ENCODE assay signal across 10 mouse cellular contexts in genomic region chr14:28508288-28509258, GRCm38 (mm10). TPM values are rescaled to one million over a fixed set of nuclear protein-coding genes. Genes with fewer than 3 reads are reported as not detected.
DNase-seq lines count a peak whose midpoint lies in the region; ATAC-seq and TF ChIP-seq lines count a peak whose summit lies in the region.
"Had no signal": no experiment of that assay in that cellular context is flagged by ENCODE, and none has a peak within 500 bp of the region (broad histone marks: within the 10 kb centered on the region; RNA-seq: fewer than 3 reads in every experiment).

No protein-coding gene starts in this region.

- H3K27ac ChIP-seq in kidney, adult 2 months (ENCODE audit: insufficient read depth, low read depth, low read length): no peak overlapping the region
- H3K27ac ChIP-seq in embryonic facial prominence, embryonic 11.5 days (replicated peaks; ENCODE audit: low read depth, low read length): peak overlapping the region; percentile 90
- H3K27ac ChIP-seq in hindbrain, embryonic 16.5 days (ENCODE audit: low read depth, low read length): no peak overlapping the region; the same call in 1 of the 2 replicates
- H3K27ac ChIP-seq in neural tube, embryonic 13.5 days (replicated peaks): no peak overlapping the region

- peak overlapping the region; percentile 82 for H3K4me2 ChIP-seq in embryonic facial prominence, embryonic 11.5 days (ENCODE audit: low read depth, low read length)
- H3K4me2 ChIP-seq in hindbrain, embryonic 16.5 days (ENCODE audit: low read length): peak overlapping the region; percentile 69
- H3K4me2 ChIP-seq in neural tube, embryonic 13.5 days: peak overlapping the region; percentile 92

- 0 out of 2 replicates have a peak, but pooled peaks cover 1% of the 10 kb centered on the region for H3K27me3 ChIP-seq in kidney, adult 2 months (replicated peaks; ENCODE audit: control insufficient read depth, insufficient read depth, low read length)
- H3K27me3 ChIP-seq in embryonic facial prominence, embryonic 11.5 days (ENCODE audit: control insufficient read depth, insufficient read depth, low read length): no peaks in the 10 kb centered on the region
- H3K27me3 ChIP-seq in hindbrain, embryonic 16.5 days (replicated peaks; ENCODE audit: control insufficient read depth, insufficient read depth, low read length): no peaks in the 10 kb centered on the region; the same call in 1 of the 2 replicates
- peaks cover 67% of the 10 kb centered on the region for H3K27me3 ChIP-seq in neural tube, embryonic 13.5 days

- no peak for TF ChIP-seq POLR2A in kidney, adult 2 months (IDR thresholded peaks at IDR 0.05; ENCODE audit: low read depth, low read length)

- WGBS in kidney, adult 2 months: 61% methylated on average over 27 of the region's 27 CpGs
- 7% methylated on average over 27 of the region's 27 CpGs for WGBS in embryonic facial prominence, embryonic 11.5 days
- 13% methylated on average over 27 of the region's 27 CpGs for WGBS in hindbrain, embryonic 16.5 days
- 13% methylated on average over 27 of the region's 27 CpGs for WGBS in neural tube, embryonic 13.5 days

- no peaks in the 10 kb centered on the region for H3K9me3 ChIP-seq in embryonic facial prominence, embryonic 11.5 days (replicated peaks; ENCODE audit: control insufficient read depth, low read length)
- H3K9me3 ChIP-seq in hindbrain, embryonic 16.5 days (ENCODE audit: control insufficient read depth, low read length): no peaks in the 10 kb centered on the region
- no peaks in the 10 kb centered on the region for H3K9me3 ChIP-seq in neural tube, embryonic 13.5 days

- TF ChIP-seq CTCF in kidney, adult 2 months (conservative IDR thresholded peaks at IDR 0.05; ENCODE audit: insufficient read depth, insufficient read length, low read depth, low read length): no peak

- no peaks in the 10 kb centered on the region for H3K36me3 ChIP-seq in kidney, adult 2 months (ENCODE audit: control insufficient read depth, insufficient read depth, low read length)
- H3K36me3 ChIP-seq in embryonic facial prominence, embryonic 11.5 days (replicated peaks; ENCODE audit: control insufficient read depth, insufficient read depth, low read depth, low read length): no peaks in the 10 kb centered on the region; the same call in 1 of the 2 replicates
- no peaks in the 10 kb centered on the region for H3K36me3 ChIP-seq in hindbrain, embryonic 16.5 days (ENCODE audit: control insufficient read depth, insufficient read depth, low read length)
- H3K36me3 ChIP-seq in neural tube, embryonic 13.5 days: no peaks in the 10 kb centered on the region
- H3K36me3 ChIP-seq: G1E had no signal

- H3K4me1 ChIP-seq in kidney, adult 2 months (ENCODE audit: control insufficient read depth, insufficient read depth, low read length): no peaks in the 10 kb centered on the region
- H3K4me1 ChIP-seq in embryonic facial prominence, embryonic 11.5 days (ENCODE audit: control insufficient read depth, insufficient read depth, low read length): peaks cover 2% of the 10 kb centered on the region
- H3K4me1 ChIP-seq in hindbrain, embryonic 16.5 days (ENCODE audit: control insufficient read depth, insufficient read depth, low read depth, low read length): peaks cover 35% of the 10 kb centered on the region
- peaks cover 88% of the 10 kb centered on the region for H3K4me1 ChIP-seq in neural tube, embryonic 13.5 days (replicated peaks)

- ATAC-seq in embryonic facial prominence, embryonic 11.5 days (replicated peaks; ENCODE audit: insufficient number of reproducible peaks, low FRiP score, low TSS enrichment, low read depth): no peak
- ATAC-seq in hindbrain, embryonic 16.5 days: no peak
- ATAC-seq in neural tube, embryonic 13.5 days (ENCODE audit: low read depth): no peak
- ATAC-seq in megakaryocyte, adult 5-6 weeks (ENCODE audit: poor library complexity, severe bottlenecking): no peak

- H3K9ac ChIP-seq in embryonic facial prominence, embryonic 11.5 days (replicated peaks; ENCODE audit: low read length): peak overlapping the region; percentile 94
- H3K9ac ChIP-seq in hindbrain, embryonic 16.5 days (ENCODE audit: low read depth, low read length): peak overlapping the region; percentile 55; the same call in 1 of the 2 replicates
- peak overlapping the region; percentile 77 for H3K9ac ChIP-seq in neural tube, embryonic 13.5 days

- no peak overlapping the region for H3K4me3 ChIP-seq in kidney, adult 2 months (ENCODE audit: insufficient read depth, low read depth, low read length)
- peak overlapping the region; percentile 79 for H3K4me3 ChIP-seq in embryonic facial prominence, embryonic 11.5 days (ENCODE audit: low read depth, low read length)
- H3K4me3 ChIP-seq in hindbrain, embryonic 16.5 days (ENCODE audit: low read length): peak overlapping the region; percentile 51
- peak overlapping the region; percentile 60 for H3K4me3 ChIP-seq in neural tube, embryonic 13.5 days

- DNase-seq in kidney, postnatal 10 days: peak; percentile 27
- DNase-seq in kidney, adult 2 months: no peak
- peak; percentile 50 for DNase-seq in embryonic facial prominence, embryonic 11.5 days (ENCODE audit: low spot score)
- DNase-seq in adrenal gland, adult 8-10 months: no peak
- DNase-seq in T-cell, adult 2 months (ENCODE audit: low spot score): no peak

RNA-seq across cellular contexts. Expression of gene Wnt5a, which starts 4.0 kb away (rescaled TPM):
- 7.0 and 8.9 TPM in 2 replicates for polyA plus RNA-seq in kidney, adult 2 months (2012; rRNA removed)
- polyA plus RNA-seq in embryonic facial prominence, embryonic 11.5 days (2014; fragmentation: Nextera tagmentation; extraction: Ambion mirVana): 66.6 and 67.4 TPM in 2 replicates
- polyA plus RNA-seq in hindbrain, embryonic 16.5 days (2015; fragmentation: Nextera tagmentation; extraction: Ambion mirVana): 17.8 and 24.2 TPM in 2 replicates
- 11.2 and 16.4 TPM in 2 replicates for polyA plus RNA-seq in neural tube, embryonic 13.5 days (2015; fragmentation: Nextera tagmentation; extraction: Ambion mirVana)
- total RNA-seq in megakaryocyte, adult 5-6 weeks (2015): not detected in 2 replicates
- total RNA-seq in megakaryocyte, adult 5-6 weeks (2017): not detected in 2 replicates
- total RNA-seq in adrenal gland, adult 8-10 months (2022): 10 to 100 TPM; 51.7 to 61.5 (median 56.7) TPM
- total RNA-seq: common myeloid progenitor, adult 5-6 weeks had no signal
- polyA plus RNA-seq: G1E had no signal

Comparison
In these comparisons a context has a peak if more than half of its experiments do, and no peak if none do; other contexts are left out.
1. DNase-seq: peak in kidney, postnatal 10 days (single experiment) and embryonic facial prominence, embryonic 11.5 days (single experiment); none in kidney, adult 2 months (single experiment), adrenal gland, adult 8-10 months (single experiment) and T-cell, adult 2 months (single experiment).
2. Peak in every context shown above with its lines, with median percentiles within 50 percentile points of each other: H3K4me2 ChIP-seq and H3K9ac ChIP-seq.